Mouse (Mus musculus) midbrain, embryonic 13.5 days (tissue): ENCODE results near the gene Zmpste24. TPM values are rescaled to one million over a fixed set of nuclear protein-coding genes. Genes with fewer than 3 reads are reported as not detected.
A peak's percentile ranks its signal among the peaks of the same experiment; 100 is the strongest.
"Not testable (repeated sequence)": the region's sequence is repeated elsewhere in the genome, so short reads cannot be mapped to it uniquely, and the experiment has no call there.

Experiments
- ATAC-seq: fragments of 200-750 bp; cut with Nextera tagmentation; 2 replicates; pipeline ENCODE4 v1.8.0; 2017; ENCODE audit warnings: mild to moderate bottlenecking, moderate TSS enrichment, moderate library complexity
- H3K27ac ChIP-seq: fragments of 300-500 bp; sonication (generic); 2 replicates; pipeline ENCODE4 v1.5.1; 2015; ENCODE audit warnings: inconsistent platforms, mild to moderate bottlenecking, moderate library complexity
- H3K27me3 ChIP-seq: fragments of 300-500 bp; sonication (generic); 2 replicates; pipeline ENCODE4 v1.6.1; 2015; ENCODE audit warnings: mild to moderate bottlenecking, inconsistent platforms
- H3K36me3 ChIP-seq: fragments of 300-500 bp; sonication (generic); 2 replicates; pipeline ENCODE4 v1.6.1; 2015; ENCODE audit warnings: mild to moderate bottlenecking, inconsistent platforms
- H3K4me1 ChIP-seq: fragments of 300-500 bp; sonication (generic); replicated peaks from 2 replicates; pipeline ENCODE4 v1.6.1; 2015; ENCODE audit warnings: inconsistent platforms
- H3K4me2 ChIP-seq: fragments of 300-500 bp; sonication (generic); replicated peaks from 2 replicates; pipeline ENCODE4 v1.6.1; 2015; ENCODE audit warnings: moderate library complexity, mild to moderate bottlenecking, inconsistent platforms
- H3K4me3 ChIP-seq: fragments of 300-500 bp; sonication (generic); replicated peaks from 2 replicates; pipeline ENCODE4 v1.5.1; 2015; ENCODE audit warnings: mild to moderate bottlenecking, inconsistent platforms
- H3K9ac ChIP-seq: fragments of 300-500 bp; sonication (generic); replicated peaks from 2 replicates; pipeline ENCODE4 v1.6.1; 2015; ENCODE audit warnings: mild to moderate bottlenecking, inconsistent platforms
- H3K9me3 ChIP-seq: fragments of 300-500 bp; sonication (generic); 2 replicates; pipeline ENCODE4 v1.6.1; 2016; ENCODE audit warnings: mild to moderate bottlenecking, inconsistent platforms
- WGBS: fragments of 180-500 bp; shearing (Covaris S2); methylation state at CpG from one replicate; pipeline ENCODE4 v1.1.7; 2015; 5-methylcytosine and 5-hydroxymethylcytosine counted together
- polyA plus RNA-seq: library from polyadenylated mRNA; unstranded; fragments of >200 nt; fragmentation: Nextera tagmentation; extraction: Ambion mirVana; gene quantifications from 2 replicates; pipeline ENCODE4 v1.2.1, GENCODE M21; 2015

The Zmpste24 gene
- polyA plus RNA-seq: 27.1 and 27.8 TPM in 2 replicates

- H3K4me3 ChIP-seq: peak within 1 kb of the TSS; percentile 73
- peak within 1 kb of the TSS; percentile 57; the same call in 1 of the 2 replicates for H3K27ac ChIP-seq
- H3K36me3 ChIP-seq: peaks cover 27% of the 10 kb centered on the region
- peak within 1 kb of the TSS; percentile 83 for H3K4me2 ChIP-seq
- ATAC-seq: peak; percentile 96
- peaks cover 13% of the 10 kb centered on the region for H3K4me1 ChIP-seq
- H3K27me3 ChIP-seq: 0 out of 2 replicates have a peak, but pooled peaks cover 2% of the 10 kb centered on the region
- peak within 1 kb of the TSS; percentile 79 for H3K9ac ChIP-seq
- under 1% methylated on average over 39 of the region's 39 CpGs for WGBS
- H3K9me3 ChIP-seq: no peaks in the 10 kb centered on the region
These were observed at the start of gene Zmpste24 for GRCm38 (mm10) chr4:121097650-121098378. Gene Zmpste24 (minus strand): TSS chr4:121098241.

GRCm38 (mm10) chr4:121109126-121109525 lies 11.1 kb upstream of the Zmpste24 start, which contains the start of gene Tmco2:
Gene Tmco2 (minus strand): TSS chr4:121109226.
- Histone ChIP-seq H3K27ac (no peak within 1 kb of the TSS), H3K9ac (no peak within 1 kb of the TSS), H3K9me3 (no peaks in the 10 kb centered on the region), H3K4me2 (no peak within 1 kb of the TSS), H3K4me3 (no peak within 1 kb of the TSS), H3K27me3 (no peaks in the 10 kb centered on the region), H3K36me3 (no peaks in the 10 kb centered on the region), H3K4me1 (no peaks in the 10 kb centered on the region)
- 83% methylated on average over 2 of the region's 2 CpGs for WGBS
- ATAC-seq: no peak

GRCm38 (mm10) chr4:121103304-121103703 lies 5.3 kb upstream of the Zmpste24 start:
- WGBS: 86% methylated on average over 4 of the region's 4 CpGs
- Histone ChIP-seq H3K9me3 (no peaks in the 10 kb centered on the region), H3K4me1 (no peaks in the 10 kb centered on the region), H3K27ac (no peak overlapping the region), H3K9ac (no peak overlapping the region), H3K4me3 (no peak overlapping the region), H3K36me3 (no peaks in the 10 kb centered on the region), H3K4me2 (no peak overlapping the region), H3K27me3 (0 out of 2 replicates have a peak, but pooled peaks cover 2% of the 10 kb centered on the region)
- ATAC-seq: no peak

GRCm38 (mm10) chr4:121090211-121090610 lies 7.8 kb downstream of the Zmpste24 start:
- Histone ChIP-seq H3K27me3 (no peaks in the 10 kb centered on the region), H3K36me3 (peaks cover 75% of the 10 kb centered on the region), H3K27ac (no peak overlapping the region), H3K9me3 (no peaks in the 10 kb centered on the region), H3K9ac (no peak overlapping the region), H3K4me1 (no peaks in the 10 kb centered on the region), H3K4me3 (no peak overlapping the region), H3K4me2 (no peak overlapping the region)
- WGBS: 93% methylated on average over 4 of the region's 4 CpGs
- no peak for ATAC-seq

- no peak overlapping the region for H3K27ac ChIP-seq
- H3K9me3 ChIP-seq: no peaks in the 10 kb centered on the region
- H3K4me2 ChIP-seq: no peak overlapping the region
- ATAC-seq: no peak
- no peak overlapping the region for H3K9ac ChIP-seq
- H3K27me3 ChIP-seq: no peaks in the 10 kb centered on the region
- H3K36me3 ChIP-seq: peaks cover 74% of the 10 kb centered on the region
- H3K4me1 ChIP-seq: no peaks in the 10 kb centered on the region
- no peak overlapping the region for H3K4me3 ChIP-seq
- 97% methylated on average over 2 of the region's 2 CpGs for WGBS
These were observed 9.3 kb downstream of the Zmpste24 start for GRCm38 (mm10) chr4:121088696-121089095.

GRCm38 (mm10) chr4:121084506-121084905 lies 13.5 kb downstream of the Zmpste24 start:
- no peak overlapping the region for H3K9ac ChIP-seq
- H3K27ac ChIP-seq: no peak overlapping the region
- no peak for ATAC-seq
- no peaks in the 10 kb centered on the region for H3K4me1 ChIP-seq
- H3K36me3 ChIP-seq: peaks cover 79% of the 10 kb centered on the region
- no peaks in the 10 kb centered on the region for H3K9me3 ChIP-seq
- H3K4me3 ChIP-seq: no peak overlapping the region
- no peak overlapping the region for H3K4me2 ChIP-seq
- no peaks in the 10 kb centered on the region for H3K27me3 ChIP-seq

GRCm38 (mm10) chr4:121080395-121080794 lies 17.6 kb downstream of the Zmpste24 start:
- ATAC-seq: no peak
- Histone ChIP-seq H3K4me1 (no peaks in the 10 kb centered on the region), H3K4me3 (no peak overlapping the region), H3K27me3 (no peaks in the 10 kb centered on the region), H3K9me3 (no peaks in the 10 kb centered on the region), H3K27ac (no peak overlapping the region), H3K36me3 (peaks cover 84% of the 10 kb centered on the region), H3K4me2 (no peak overlapping the region), H3K9ac (no peak overlapping the region)
- 75% methylated on average over 1 of the region's 1 CpGs for WGBS

- Histone ChIP-seq H3K36me3 (peaks cover 78% of the 10 kb centered on the region), H3K27me3 (no peaks in the 10 kb centered on the region), H3K4me2 (no peak overlapping the region), H3K4me3 (no peak overlapping the region), H3K9ac (no peak overlapping the region), H3K9me3 (no peaks in the 10 kb centered on the region), H3K4me1 (no peaks in the 10 kb centered on the region), H3K27ac (no peak overlapping the region)
- whole genome bisulfite sequencing: 91% methylated on average over 3 of the region's 3 CpGs
- no peak for ATAC-seq
These were observed 20.0 kb downstream of the Zmpste24 start for GRCm38 (mm10) chr4:121077915-121078646.

GRCm38 (mm10) chr4:121074250-121074649 lies 23.8 kb downstream of the Zmpste24 start:
- 89% methylated on average over 4 of the region's 4 CpGs for WGBS
- Histone ChIP-seq H3K4me2 (no peak overlapping the region), H3K9ac (no peak overlapping the region), H3K4me3 (no peak overlapping the region), H3K36me3 (peaks cover 59% of the 10 kb centered on the region), H3K4me1 (no peaks in the 10 kb centered on the region), H3K27me3 (no peaks in the 10 kb centered on the region), H3K9me3 (no peaks in the 10 kb centered on the region), H3K27ac (no peak overlapping the region)
- no peak for ATAC-seq

GRCm38 (mm10) chr4:121065336-121065735 lies 32.7 kb downstream of the Zmpste24 start:
- Histone ChIP-seq H3K36me3 (peaks cover 62% of the 10 kb centered on the region), H3K4me3 (no peak overlapping the region), H3K9me3 (no peaks in the 10 kb centered on the region), H3K9ac (no peak overlapping the region), H3K4me2 (no peak overlapping the region), H3K27me3 (no peaks in the 10 kb centered on the region), H3K4me1 (no peaks in the 10 kb centered on the region), H3K27ac (no peak overlapping the region)
- 86% methylated on average over 2 of the region's 2 CpGs for WGBS
- ATAC-seq: no peak

GRCm38 (mm10) chr4:121059218-121059617 lies 38.8 kb downstream of the Zmpste24 start:
- not testable (repeated sequence) for H3K27ac ChIP-seq, H3K27me3 ChIP-seq, H3K9me3 ChIP-seq, ATAC-seq, H3K4me3 ChIP-seq, H3K4me2 ChIP-seq, H3K9ac ChIP-seq, H3K4me1 ChIP-seq
- 95% methylated on average over 10 of the region's 10 CpGs for WGBS
- peaks cover 37% of the 10 kb centered on the region for H3K36me3 ChIP-seq

- no peak overlapping the region for H3K4me3 ChIP-seq
- H3K4me2 ChIP-seq: no peak overlapping the region
- no peaks in the 10 kb centered on the region for H3K9me3 ChIP-seq
- H3K27ac ChIP-seq: no peak overlapping the region
- no peak overlapping the region for H3K9ac ChIP-seq
- no peak for ATAC-seq
- H3K27me3 ChIP-seq: peaks cover 22% of the 10 kb centered on the region
- 79% methylated on average over 2 of the region's 2 CpGs for WGBS
- peaks cover 23% of the 10 kb centered on the region for H3K36me3 ChIP-seq
- H3K4me1 ChIP-seq: peaks cover 10% of the 10 kb centered on the region
These were observed 41.0 kb downstream of the Zmpste24 start for GRCm38 (mm10) chr4:121057032-121057431.
